Mouse (Mus musculus): Measurements from ENCODE around the gene Fkbp9.
A peak's percentile ranks its signal among the peaks of the same experiment; 100 is the strongest.

Gene Fkbp9

DNA sequence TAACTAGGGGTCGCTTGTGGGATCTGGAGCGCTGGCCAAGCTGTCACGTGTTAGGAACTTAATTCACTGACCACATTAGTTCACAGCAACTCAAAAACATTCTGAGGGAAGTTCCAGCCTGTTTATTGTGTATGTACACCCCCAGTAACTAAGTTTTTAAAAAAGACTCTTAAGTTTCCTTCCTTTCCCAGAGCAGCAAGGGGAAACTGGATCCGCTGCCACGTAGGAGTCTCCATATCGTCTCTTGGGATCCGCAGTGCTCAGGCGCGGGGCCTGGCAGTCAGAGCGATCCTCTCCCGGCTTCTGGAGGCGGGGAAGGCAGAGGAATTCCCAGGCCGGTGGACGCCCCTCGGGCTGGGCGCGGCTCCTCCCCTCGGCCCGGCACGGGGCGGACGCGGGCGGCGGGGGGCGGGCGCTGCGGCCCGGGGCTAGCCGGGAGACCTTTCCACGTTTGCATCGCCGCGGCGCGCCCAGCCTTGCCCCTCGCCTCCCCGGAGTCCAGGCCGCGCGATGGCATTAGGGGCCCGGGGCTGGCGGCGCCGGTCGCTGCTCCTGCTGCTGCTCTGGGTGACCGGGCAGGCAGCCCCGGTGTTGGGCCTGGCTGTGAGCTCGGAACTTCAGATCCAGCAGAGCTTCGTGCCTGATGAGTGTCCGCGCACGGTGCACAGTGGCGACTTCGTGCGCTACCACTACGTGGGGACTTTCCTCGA is at the start of gene Fkbp9:
Gene Fkbp9 (plus strand): TSS at position 363 of the 710 bp plus-strand sequence.
- DNase-seq (ENCODE audit: low read depth in 1 of 2, low spot score in 2 of 2) = no peak

DNA sequence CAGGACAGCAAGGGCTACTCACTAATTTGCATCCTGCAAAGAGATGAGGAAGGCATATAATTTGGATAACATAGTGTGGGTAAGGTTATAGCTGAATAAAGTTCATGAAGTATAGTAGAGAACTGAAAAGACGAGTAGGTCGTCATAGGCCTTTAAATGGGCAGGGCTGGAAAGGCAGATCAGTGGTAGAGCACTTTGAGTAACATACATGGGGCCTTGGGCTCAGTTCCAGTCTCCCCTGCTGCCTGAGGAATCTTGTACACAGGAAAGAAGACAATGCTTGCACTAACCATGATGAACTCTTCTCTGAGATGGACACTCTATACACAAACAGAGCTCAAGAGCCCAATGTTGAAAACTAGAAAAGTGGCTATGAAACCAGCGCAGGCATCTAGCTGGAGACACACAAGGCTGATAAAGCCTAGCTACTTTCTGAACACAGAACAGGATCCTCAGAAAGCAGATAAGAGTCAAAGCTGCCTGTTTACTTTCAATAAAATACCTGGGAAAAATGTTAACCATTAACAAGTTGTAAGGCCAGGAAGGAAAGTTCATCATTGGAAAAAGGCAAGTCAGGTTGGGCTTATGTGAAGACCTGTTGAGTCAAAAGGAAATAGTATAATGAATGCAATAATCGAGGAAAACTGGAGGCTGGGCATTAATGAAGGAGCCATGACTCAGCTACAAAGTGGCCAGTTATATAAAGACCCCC is 48.1 kb upstream of the Fkbp9 start:
- DNase-seq (ENCODE audit: low read depth in 1 of 2, low spot score in 2 of 2) = no peak

- no peak for DNase-seq (ENCODE audit: low read depth in 1 of 2, low spot score in 2 of 2)
These were observed 46.8 kb upstream of the Fkbp9 start for GRCm38 (mm10) chr6:56785068-56785467.

DNA sequence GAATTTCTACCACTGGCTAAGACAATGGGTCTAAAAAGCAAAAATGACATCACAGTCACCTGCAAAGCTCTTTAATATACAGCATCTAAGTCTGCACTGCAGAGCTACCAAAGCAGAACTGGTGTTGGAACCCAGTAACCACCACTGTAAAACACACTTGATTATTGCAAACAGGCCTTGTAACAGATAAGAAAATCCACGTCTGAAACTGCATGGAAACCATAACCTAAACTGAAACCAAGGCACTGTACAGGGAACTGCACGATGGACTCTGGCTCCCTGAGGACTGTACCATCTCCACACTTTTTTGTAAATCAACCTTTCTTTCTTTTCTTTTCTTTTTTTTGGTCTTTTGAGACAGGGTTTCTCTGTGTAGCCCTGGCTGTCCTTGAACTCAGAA is 44.2 kb upstream of the Fkbp9 start:
- no peak for DNase-seq (ENCODE audit: low read depth in 1 of 2, low spot score in 2 of 2)

DNA sequence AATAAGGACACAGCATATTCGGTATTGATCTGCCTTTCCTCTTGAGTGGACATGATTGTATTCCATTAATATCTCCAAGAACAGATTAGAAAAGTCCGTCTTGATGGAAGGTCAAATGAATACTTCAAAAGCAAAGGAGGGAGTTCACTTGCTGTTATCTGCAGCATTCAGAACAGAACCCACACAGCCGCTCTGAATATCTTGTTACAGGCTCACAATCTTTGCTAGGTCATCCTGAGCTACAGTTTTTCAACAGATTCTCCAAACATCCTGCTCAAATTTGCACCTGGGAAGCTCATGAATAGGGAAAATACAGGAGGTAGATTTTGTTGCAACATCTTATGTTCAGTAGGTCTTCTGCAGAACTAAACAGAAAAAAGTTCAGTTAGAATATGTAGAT is 42.5 kb upstream of the Fkbp9 start:
- DNase-seq (ENCODE audit: low read depth in 1 of 2, low spot score in 2 of 2) = no peak

DNA sequence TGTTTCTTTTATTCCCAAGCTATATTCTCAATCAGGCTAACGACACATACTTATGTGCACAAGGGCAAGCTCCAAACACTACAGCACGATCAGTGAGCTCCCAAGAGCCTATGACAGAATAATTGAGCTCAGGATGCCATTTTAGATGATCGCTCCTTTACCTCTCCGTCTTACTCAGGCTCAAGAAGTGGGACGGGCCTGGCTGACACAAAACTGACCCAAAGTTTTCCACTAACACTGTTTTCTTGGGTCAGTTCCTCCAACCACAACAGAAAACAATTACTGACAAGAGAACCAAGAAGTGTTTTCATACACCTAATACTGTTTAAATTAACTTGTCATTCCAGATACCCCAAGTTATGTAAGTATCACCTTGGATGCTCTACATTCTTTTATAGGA is 37.0 kb upstream of the Fkbp9 start:
- no peak for DNase-seq (ENCODE audit: low read depth in 1 of 2, low spot score in 2 of 2)

DNA sequence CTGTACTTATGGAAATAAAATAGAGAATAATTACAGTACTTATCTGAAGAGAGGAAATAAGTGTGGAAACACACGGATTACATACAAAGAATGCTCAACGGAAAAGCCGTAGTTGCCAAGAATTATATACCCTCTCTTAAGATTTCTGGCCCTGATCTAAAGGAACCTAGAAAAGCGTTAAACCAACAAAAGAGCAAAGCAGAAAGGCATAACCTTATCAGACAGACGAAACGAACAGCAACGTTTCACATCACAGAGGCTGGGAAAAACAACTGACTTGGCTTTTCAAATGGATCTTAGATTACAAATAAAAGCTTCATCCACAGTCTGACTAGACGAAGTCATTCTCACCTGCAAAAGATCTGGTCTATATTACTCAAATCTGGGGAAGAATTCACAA is 35.6 kb upstream of the Fkbp9 start:
- DNase-seq (ENCODE audit: low read depth in 1 of 2, low spot score in 2 of 2) = no peak

DNA sequence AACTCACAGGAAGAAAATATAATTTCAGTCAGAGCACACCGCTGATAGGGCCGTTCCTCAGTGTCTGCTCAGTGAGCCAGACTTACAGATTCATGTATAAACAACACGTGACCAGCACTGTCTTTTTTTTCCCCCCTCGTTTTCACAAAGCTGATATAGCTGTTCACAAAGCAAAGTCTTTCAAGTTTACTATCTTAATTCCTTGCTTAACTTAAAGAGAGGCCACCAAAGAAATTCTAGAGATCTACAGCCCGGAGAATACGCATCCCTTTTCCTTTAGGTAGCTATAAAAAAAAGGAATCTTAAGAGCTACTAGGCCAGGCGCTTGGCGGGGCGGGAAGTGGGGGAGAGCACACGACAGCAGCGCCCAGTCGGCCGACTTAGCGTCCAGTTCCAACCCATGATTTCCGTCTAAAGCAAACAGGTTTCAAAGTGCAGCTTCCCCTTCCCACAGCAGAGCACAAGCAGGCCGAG is 35.2 kb upstream of the Fkbp9 start:
- no peak for DNase-seq (ENCODE audit: low read depth in 1 of 2, low spot score in 2 of 2)

DNA sequence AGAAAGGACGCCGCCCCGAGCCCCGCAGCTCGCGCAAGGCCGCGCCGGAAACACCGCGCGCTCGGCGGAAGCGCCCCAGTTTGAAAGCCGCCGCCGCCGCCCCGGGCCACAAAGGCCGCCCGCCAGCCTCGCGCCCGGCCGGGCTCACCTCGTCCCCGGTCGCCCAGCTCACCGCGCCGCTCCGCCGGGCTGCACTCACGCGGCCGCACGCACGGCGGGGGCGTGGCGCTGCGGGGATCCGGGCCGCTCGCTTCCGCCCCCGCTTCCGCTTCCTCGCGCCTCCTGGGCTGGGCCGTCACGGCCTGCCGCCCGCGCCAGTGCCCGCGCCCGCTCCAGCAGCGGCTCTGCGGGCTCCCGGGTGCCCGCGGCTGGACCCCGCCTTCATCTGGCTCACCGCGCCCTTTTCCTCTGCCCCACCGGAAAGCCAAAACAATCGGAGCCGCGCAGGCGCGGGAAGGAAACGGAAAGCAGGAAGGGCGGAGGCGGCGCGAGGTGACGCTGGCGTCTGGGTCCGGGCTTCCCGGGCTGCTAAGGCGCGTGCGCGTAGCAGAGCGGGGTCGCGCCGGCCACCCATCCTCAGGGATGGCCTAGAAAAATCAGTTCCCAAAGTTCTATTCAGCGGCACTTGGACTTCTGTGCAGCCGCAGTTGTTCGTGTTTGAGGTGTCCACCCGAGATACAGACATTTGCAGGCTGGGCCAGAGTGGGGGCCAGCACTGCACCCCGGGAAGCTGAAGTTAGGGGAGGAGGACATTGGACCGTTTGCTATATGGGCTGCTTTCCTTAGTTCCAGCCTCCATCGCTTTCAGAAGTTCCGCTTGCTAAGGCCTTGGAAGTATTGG is 34.3 kb upstream of the Fkbp9 start, which contains the start of gene Kbtbd2:
Gene Kbtbd2 (minus strand): TSS at position 503 of the 841 bp plus-strand sequence.
- peak; percentile 81 to 88 for DNase-seq (ENCODE audit: low read depth in 1 of 2, low spot score in 2 of 2)

- DNase-seq (ENCODE audit: low read depth in 1 of 2, low spot score in 2 of 2) = peak in 1 of 2 experiments; percentile 2
These were observed 33.8 kb upstream of the Fkbp9 start for GRCm38 (mm10) chr6:56798152-56798465.

DNA sequence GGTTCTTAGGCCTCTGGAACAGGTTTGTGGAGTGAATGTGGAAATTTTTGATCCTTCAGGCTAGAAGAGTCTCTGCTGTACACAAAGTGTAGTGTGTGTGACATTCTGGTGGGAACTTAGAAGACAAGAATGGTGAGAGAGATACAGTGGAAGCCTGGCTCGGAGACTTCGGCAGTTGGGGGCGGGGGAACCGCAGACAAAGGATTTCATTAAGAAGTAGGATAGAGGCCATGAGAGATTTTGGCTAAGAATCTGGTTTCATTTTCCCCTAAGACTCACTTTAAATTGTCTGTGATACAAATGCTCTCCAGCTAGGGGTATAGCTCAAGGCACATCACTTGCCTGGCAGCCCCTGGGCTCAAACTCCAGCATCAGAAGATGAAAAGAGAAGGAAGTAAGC is 26.8 kb upstream of the Fkbp9 start:
- no peak for DNase-seq (ENCODE audit: low read depth in 1 of 2, low spot score in 2 of 2)

GRCm38 (mm10) chr6:56806195-56806594 is 25.7 kb upstream of the Fkbp9 start:
- DNase-seq (ENCODE audit: low read depth in 1 of 2, low spot score in 2 of 2) = no peak

DNA sequence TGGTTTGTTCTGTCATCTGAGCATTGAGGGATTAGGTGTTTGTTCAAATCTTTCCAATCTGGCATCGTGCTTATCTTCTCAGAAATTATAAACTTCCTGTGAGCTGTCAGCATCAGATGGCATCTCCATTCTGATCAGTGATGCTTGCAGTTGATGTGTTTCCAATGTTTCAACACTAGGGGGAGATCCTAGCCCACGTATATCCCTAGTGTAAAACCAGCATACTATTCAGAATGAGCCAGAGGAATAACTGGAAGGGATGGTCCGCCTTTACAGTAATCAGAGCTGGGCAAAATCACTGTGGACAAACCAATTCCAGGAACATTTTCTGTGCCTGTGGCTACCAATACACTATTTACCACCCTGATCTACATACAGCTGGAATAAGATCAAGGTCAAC is 23.2 kb upstream of the Fkbp9 start:
- peak in 1 of 2 experiments; percentile 11 for DNase-seq (ENCODE audit: low read depth in 1 of 2, low spot score in 2 of 2)

GRCm38 (mm10) chr6:56813332-56813731 is 18.5 kb upstream of the Fkbp9 start:
- DNase-seq (ENCODE audit: low read depth in 1 of 2, low spot score in 2 of 2) = no peak

GRCm38 (mm10) chr6:56818436-56819123 is 13.3 kb upstream of the Fkbp9 start:
- no peak for DNase-seq (ENCODE audit: low read depth in 1 of 2, low spot score in 2 of 2)

DNA sequence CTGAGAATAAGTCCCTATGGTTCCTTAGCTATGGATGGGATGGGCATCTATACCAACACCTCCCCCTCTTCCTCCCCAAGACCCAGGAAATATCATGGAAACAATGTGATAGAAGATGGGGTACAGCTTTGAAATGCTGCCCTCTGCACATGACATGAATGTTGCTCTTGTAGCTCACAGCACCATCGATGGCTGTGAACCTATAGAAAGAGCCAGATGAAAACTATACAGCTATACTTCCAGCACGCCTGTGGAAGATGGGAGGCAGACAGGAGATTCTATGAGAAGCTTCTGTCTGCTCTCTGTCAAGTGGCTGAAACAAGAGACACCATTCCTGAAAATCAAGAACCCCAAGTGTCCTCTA is 12.8 kb upstream of the Fkbp9 start:
- no peak for DNase-seq (ENCODE audit: low read depth in 1 of 2, low spot score in 2 of 2)

- DNase-seq (ENCODE audit: low read depth in 1 of 2, low spot score in 2 of 2) = no peak
These were observed 6.2 kb upstream of the Fkbp9 start for GRCm38 (mm10) chr6:56825657-56826056.

- no peak for DNase-seq (ENCODE audit: low read depth in 1 of 2, low spot score in 2 of 2)
These were observed 543 bp downstream of the Fkbp9 start for GRCm38 (mm10) chr6:56832407-56832796.

DNA sequence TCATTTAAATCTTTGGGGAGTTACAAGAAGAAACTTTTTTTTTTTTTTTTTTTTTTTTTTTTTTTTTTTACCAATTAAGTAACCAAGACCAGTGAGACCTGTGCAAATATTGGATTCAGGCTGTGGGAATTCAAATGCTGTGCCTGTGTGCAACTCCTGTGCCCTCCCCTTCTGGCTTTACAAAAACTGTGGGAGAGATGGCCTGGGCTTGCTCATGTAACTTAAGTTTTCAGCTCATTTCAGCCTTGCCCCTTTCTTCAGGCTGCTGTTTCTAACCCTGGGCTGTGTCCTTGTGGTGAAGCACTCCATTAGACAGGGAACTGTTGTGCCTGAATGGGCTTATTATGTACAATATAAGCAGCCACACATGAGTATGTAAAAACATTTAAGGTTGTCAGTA is 971 bp downstream of the Fkbp9 start:
- no peak for DNase-seq (ENCODE audit: low read depth in 1 of 2, low spot score in 2 of 2)

DNA sequence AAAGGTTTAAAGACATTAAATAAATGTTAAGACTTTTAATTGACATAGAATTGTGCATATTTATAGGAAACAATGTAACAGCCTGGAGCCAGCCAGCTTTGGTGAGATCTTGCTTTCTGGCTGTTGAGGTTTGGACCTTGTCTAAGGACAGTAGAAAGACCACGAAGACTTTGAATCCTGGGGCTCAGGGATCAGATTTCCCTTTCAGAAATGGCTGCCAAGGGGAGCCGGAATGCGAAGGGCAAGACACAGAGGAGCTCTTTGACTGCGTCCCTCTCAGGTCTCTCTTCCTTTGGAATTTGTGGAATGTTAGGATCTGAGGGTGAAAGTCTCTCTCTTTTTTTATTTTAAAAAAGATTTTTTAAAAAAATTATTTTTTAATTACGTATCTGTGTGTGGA is 2.9 kb downstream of the Fkbp9 start:
- no peak for DNase-seq (ENCODE audit: low read depth in 1 of 2, low spot score in 2 of 2)

GRCm38 (mm10) chr6:56835532-56835931 is 3.7 kb downstream of the Fkbp9 start:
- DNase-seq (ENCODE audit: low read depth in 1 of 2, low spot score in 2 of 2) = no peak
